Comparison of ENCODE assay signal across 21 mouse cellular contexts in genomic region chr16:40375314-40375713, GRCm38 (mm10).
A peak's percentile ranks its signal among the peaks of the same experiment; 100 is the strongest.
DNase-seq lines count a peak whose midpoint lies in the region; ATAC-seq and TF ChIP-seq lines count a peak whose summit lies in the region.
"Had no signal": no experiment of that assay in that cellular context is flagged by ENCODE, and none has a peak within 500 bp of the region (broad histone marks: within the 10 kb centered on the region; RNA-seq: fewer than 3 reads in every experiment).

No protein-coding gene starts in this region.

- no peaks in the 10 kb centered on the region for H3K27me3 ChIP-seq in liver, adult 2 months (ENCODE audit: control insufficient read depth, insufficient read depth, low read length)
- no peaks in the 10 kb centered on the region for H3K27me3 ChIP-seq in liver, postnatal 0 days (ENCODE audit: insufficient read depth, low read length)
- H3K27me3 ChIP-seq: CH12.LX, Patski had no signal

- intact Hi-C loops in gastrocnemius, postnatal 14 days (cut with DNase I; ENCODE audit: low total_unique reads) = no loop called here

- no peak overlapping the region for H3K27ac ChIP-seq in liver, adult 2 months (replicated peaks; ENCODE audit: insufficient read depth, low read depth, low read length)
- H3K27ac ChIP-seq in liver, postnatal 0 days (ENCODE audit: low read depth) = no peak overlapping the region

- WGBS in liver, adult 2 months = 73% methylated on average over 4 of the region's 4 CpGs
- 70% methylated on average over 4 of the region's 4 CpGs for WGBS in liver, postnatal 0 days (ENCODE audit: insufficient replicate concordance)

- TF ChIP-seq POLR2A in liver, adult 2 months (IDR thresholded peaks at IDR 0.05; ENCODE audit: extremely low read depth, insufficient read depth, low read length) = no peak

- no peak overlapping the region for H3K4me3 ChIP-seq in liver, adult 2 months (ENCODE audit: insufficient read depth, low read depth, low read length)
- no peak overlapping the region for H3K4me3 ChIP-seq in liver, postnatal 0 days (ENCODE audit: low read depth, low read length)

- no peaks in the 10 kb centered on the region for H3K4me1 ChIP-seq in liver, adult 2 months (ENCODE audit: control insufficient read depth, insufficient read depth, low read length)
- H3K4me1 ChIP-seq in liver, postnatal 0 days (ENCODE audit: insufficient read depth) = no peaks in the 10 kb centered on the region

- DNase-seq in liver, adult 2 months (ENCODE audit: extremely low read depth, low read depth, low spot score) = peak; percentile 75
- no peak for DNase-seq in liver, postnatal 0 days
- DNase-seq in fat pad, adult 2 months (ENCODE audit: extremely low read depth, low read depth, low spot score) = peak; percentile 52
- peak; percentile 60 for DNase-seq in gonadal fat pad, adult 2 months (ENCODE audit: low read depth)
- no peak for DNase-seq in cerebellum, adult 9-11 months
- no peak for DNase-seq in gastrocnemius, postnatal 14 days
- DNase-seq: adrenal gland, adult 2 months; adrenal gland, adult 8-10 months; adrenal gland, postnatal 10 days; adrenal gland, postnatal 14 days; adrenal gland, postnatal 25 days; adrenal gland, postnatal 36 days; B cell, adult 2 months; cerebellum, adult 11 months; cerebellum, adult 11-12 months; cerebellum, adult 18-20 months had no signal

- no peak for ATAC-seq in liver, postnatal 0 days
- ATAC-seq: activated CD4-positive, CD25-positive, alpha-beta regulatory T cell, adult 4 months; CD4-positive, CD25-positive, alpha-beta regulatory T cell, adult 4 months; Patski had no signal

- H3K9ac ChIP-seq in liver, adult 2 months (ENCODE audit: low read depth, low read length) = no peak overlapping the region
- H3K9ac ChIP-seq in liver, postnatal 0 days (replicated peaks) = no peak overlapping the region

- no peak for TF ChIP-seq CTCF in liver, adult 2 months (IDR thresholded peaks at IDR 0.05; ENCODE audit: low read depth, low read length)
- TF ChIP-seq CTCF in liver, postnatal 0 days (IDR thresholded peaks at IDR 0.05; ENCODE audit: low read depth) = no peak

- H3K79me2 ChIP-seq in liver, adult 2 months (ENCODE audit: control insufficient read depth, insufficient read depth, low read length) = no peaks in the 10 kb centered on the region

- no peaks in the 10 kb centered on the region for H3K36me3 ChIP-seq in liver, adult 2 months (ENCODE audit: control insufficient read depth, insufficient read depth, low read length)
- H3K36me3 ChIP-seq in liver, postnatal 0 days (replicated peaks; ENCODE audit: insufficient read depth, low read length) = no peaks in the 10 kb centered on the region
- H3K36me3 ChIP-seq: G1E had no signal

- no peaks in the 10 kb centered on the region for H3K9me3 ChIP-seq in liver, postnatal 0 days (ENCODE audit: low read length)
- H3K9me3 ChIP-seq: G1E had no signal

- no peak overlapping the region for H3K4me2 ChIP-seq in liver, postnatal 0 days (ENCODE audit: low read depth, low read length)

- TF ChIP-seq EP300 in liver, postnatal 0 days (IDR thresholded peaks at IDR 0.05; ENCODE audit: low read depth) = no peak

Comparison
In these comparisons a context has a peak if more than half of its experiments do, and no peak if none do; other contexts are left out.
1. DNase-seq: peak in liver, adult 2 months (single experiment), fat pad, adult 2 months (single experiment) and gonadal fat pad, adult 2 months (single experiment); none in liver, postnatal 0 days (single experiment), cerebellum, adult 9-11 months (single experiment) and gastrocnemius, postnatal 14 days (single experiment).